Mouse (Mus musculus) gastrocnemius, adult 18-20 months (tissue): ENCODE results near the gene Atg9b. TPM values are rescaled to one million over a fixed set of nuclear protein-coding genes. Genes with fewer than 3 reads are reported as not detected.
"Not testable (repeated sequence)": the region's sequence is repeated elsewhere in the genome, so short reads cannot be mapped to it uniquely, and the experiment has no call there.

Experiments
- DNase-seq: peaks from one replicate; pipeline ENCODE4 v3.0.0; 2021; ENCODE audit warnings: low spot score
- total RNA-seq, 2 experiments: library from RNA; stranded (reverse); gene quantifications; 2 replicates each; pipeline ENCODE4 v1.2.3; 2021

Atg9b gene
- total RNA-seq, 2 experiments from 2014 or later, result 0.16 to 0.19 TPM

- no peak for DNase-seq
Measured at GRCm38 (mm10) chr5:24405389-24405876, 13.5 kb upstream of the Atg9b start.

DNA sequence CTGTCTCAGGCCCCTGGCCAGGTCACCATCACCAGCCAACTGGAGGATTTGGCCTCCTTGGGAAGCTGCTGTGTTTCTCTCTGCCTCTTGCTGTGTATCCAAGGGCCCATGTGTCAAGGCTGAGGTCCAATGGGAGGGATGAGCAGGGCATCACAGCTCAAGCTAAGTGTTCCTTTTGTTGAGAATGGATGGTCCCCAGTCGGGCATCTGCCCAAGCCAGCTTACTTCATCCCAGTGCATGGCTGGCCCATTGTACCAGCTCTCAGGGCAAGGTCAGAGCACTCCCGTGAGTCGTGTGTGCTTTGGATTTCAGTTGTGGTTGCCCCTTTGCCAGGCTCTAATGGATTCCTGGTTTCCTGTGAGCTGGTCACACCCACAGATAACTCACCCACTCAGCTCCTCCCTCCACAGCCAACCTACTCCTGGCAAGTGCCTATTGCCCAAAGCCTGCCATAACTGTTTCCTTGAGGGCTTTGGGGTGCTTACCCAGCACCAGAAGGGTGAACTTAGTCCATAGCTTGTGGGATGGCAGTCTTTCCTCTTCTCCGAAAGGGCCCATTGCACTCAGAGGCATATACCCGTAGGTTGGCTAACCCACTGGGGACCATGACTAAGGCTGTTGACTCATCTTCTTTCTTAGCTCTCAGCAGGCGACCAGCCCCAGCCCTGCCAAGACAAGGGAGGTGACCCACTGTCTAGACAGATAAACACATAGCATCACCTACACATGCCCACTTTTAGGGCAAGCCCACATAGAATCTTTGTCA, 12.8 kb upstream of the Atg9b start:
- DNase-seq, result no peak

GRCm38 (mm10) chr5:24401969-24402368, 10.0 kb upstream of the Atg9b start:
- DNase-seq, result no peak

DNA sequence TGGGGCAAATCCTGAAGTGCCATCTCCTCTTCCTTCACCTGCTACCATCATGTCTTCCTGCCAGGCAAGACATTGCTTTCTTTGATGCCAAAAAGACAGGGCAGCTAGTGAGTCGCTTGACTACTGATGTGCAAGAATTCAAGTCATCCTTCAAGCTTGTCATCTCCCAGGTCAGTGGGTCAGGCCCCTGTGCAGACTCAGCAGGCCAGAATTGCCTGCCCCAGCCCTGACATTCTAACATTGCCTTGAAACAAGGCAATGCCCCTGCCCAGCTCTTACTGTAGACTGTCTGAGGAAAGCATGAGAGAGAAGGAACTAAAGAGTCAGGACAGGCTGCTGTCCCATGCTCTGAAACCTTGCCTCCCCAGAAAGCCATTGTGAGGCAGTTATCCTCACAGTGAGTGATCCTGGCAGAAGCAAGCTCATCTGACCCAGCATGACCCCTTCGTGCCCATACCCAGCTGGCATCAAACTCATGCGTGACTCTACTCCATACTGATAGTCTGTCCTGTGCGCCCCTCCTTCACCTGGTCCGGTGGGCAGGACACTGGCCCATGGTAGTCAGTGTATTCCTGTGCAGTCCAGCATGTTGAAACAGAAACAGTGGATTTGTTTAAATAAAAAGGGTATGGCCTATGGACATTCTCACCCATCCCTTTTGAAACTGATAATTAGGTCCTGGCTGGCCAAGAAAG, 9.1 kb upstream of the Atg9b start:
- DNase-seq, result no peak

GRCm38 (mm10) chr5:24400362-24400761, 8.4 kb upstream of the Atg9b start:
- no peak for DNase-seq

DNA sequence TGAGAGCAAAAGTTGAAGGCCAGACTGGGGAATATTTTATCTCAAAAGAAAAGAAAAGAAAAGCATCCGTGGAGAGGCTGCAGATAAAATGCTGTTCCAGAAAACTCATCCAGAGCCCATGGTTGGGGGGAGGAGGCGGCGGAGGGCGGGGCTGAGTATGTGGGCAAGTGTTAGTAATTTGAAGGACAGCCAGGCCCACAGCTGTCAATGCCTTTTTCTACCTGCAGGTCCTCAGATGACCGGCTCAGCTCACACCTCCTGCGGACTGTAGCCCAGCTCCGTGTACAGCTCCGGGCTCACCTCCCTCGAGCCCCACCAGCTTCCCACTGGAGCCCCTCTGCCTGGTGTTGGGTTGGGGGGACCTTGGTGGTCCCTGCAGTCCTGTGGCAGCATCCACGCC, 7.7 kb upstream of the Atg9b start:
- no peak for DNase-seq

- not testable (repeated sequence) for DNase-seq
Measured at GRCm38 (mm10) chr5:24396254-24396653, 4.3 kb upstream of the Atg9b start.

- DNase-seq, result peak; percentile 98
Measured at GRCm38 (mm10) chr5:24394165-24394894, 2.4 kb upstream of the Atg9b start.

GRCm38 (mm10) chr5:24393392-24393997, 1.6 kb upstream of the Atg9b start, which contains the start of gene Abcb8:
Abcb8 (plus strand) TSS chr5:24393663.
- peak; percentile 79 for DNase-seq

GRCm38 (mm10) chr5:24392724-24393123, 781 bp upstream of the Atg9b start:
- no peak for DNase-seq

- no peak for DNase-seq
Measured at GRCm38 (mm10) chr5:24389658-24390020, 2.3 kb downstream of the Atg9b start.

DNA sequence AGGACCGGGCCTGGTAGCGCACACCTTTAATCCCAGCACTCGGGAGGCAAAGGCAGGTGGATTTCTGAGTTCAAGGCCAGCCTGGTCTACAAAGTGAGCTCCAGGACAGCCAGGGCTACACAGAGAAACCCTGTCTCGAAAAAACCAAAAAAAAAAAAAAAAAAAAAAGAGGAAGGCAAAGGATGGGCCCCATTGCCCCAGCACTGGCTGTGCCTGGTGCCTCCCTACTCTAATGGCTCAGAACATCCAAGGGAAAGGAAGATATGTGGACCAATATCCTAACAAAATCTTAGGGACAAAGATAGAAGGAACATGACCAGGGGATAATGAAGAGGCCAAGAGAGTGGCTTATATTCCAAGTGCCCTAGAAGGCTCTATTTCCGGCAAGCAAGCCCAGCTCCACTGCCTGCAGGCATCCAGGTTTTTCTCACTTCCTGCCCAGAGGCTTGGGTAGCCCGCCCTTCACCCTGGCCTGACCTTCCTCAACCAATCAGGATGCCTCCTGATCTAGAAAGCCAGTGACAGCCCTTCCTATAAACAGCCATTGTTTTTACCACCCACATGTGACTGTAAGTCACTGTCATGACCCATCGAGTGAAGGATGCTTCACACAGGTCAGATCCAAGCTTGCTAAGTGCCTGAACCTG, 2.8 kb downstream of the Atg9b start:
- DNase-seq, result no peak

GRCm38 (mm10) chr5:24388246-24388915, 3.6 kb downstream of the Atg9b start:
- DNase-seq, result no peak

GRCm38 (mm10) chr5:24387264-24388241, 4.4 kb downstream of the Atg9b start:
- peak; percentile 49 for DNase-seq

GRCm38 (mm10) chr5:24385887-24386550, 5.9 kb downstream of the Atg9b start:
- no peak for DNase-seq

DNA sequence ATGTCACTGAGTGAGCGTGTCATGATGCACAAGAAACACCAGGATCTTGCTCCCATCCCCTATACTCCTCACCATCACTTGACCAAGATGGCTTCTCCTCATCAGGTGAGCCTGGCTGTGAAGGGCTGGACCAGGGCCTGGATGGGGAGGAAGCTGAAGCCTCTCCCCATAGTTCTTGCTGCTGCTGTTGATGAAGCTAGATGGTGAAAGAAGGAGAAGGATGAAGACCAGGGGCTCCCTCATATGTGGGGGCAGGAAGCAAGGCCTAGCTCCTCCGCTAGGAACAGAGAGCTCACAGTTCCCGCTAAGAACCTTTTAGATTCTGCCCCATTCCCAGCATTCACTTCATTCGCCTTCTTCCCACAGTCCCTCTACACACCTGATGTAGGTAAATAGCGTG, 6.6 kb downstream of the Atg9b start:
- DNase-seq, result no peak

DNA sequence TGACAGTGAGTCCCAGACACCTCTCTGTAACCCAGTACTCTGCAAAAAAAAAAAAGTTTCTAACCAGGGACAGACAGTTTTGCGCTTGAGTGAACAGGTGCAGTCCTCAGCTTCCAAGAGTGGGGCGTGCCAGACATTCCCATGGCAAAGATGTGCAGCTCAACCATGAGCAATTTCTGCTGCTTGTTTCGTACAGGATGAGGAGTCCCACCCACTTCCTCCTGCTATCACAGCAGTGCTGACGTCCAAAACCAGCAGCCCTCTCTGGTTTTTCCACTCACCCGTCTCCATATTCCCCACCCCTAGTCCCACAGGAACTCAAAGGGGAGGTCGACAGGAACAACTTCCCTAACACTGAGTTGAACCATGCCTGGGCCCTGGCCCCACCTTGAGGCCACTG, 7.5 kb downstream of the Atg9b start:
- DNase-seq, result peak; percentile 30

- DNase-seq, result peak; percentile 89
Measured at GRCm38 (mm10) chr5:24383026-24383859, 8.7 kb downstream of the Atg9b start.
